Mouse (Mus musculus) adrenal gland, adult 18-20 months (tissue): ENCODE data around the gene Kdm5b. TPM values are rescaled to one million over a fixed set of nuclear protein-coding genes. Genes with fewer than 3 reads are reported as not detected.
A peak's percentile ranks its signal among the peaks of the same experiment; 100 is the strongest.

Experiments
- DNase-seq, 2 experiments: peaks; one replicate each; pipeline ENCODE4 v3.0.0; 2021 to 2022; ENCODE audit warnings: low spot score in 2 of 2
- total RNA-seq, 2 experiments: library from RNA; stranded (reverse); gene quantifications; 1 replicate in 1 of 2; 2 replicates in 1 of 2; pipeline ENCODE4 v1.2.3; 2021

Kdm5b gene
- total RNA-seq, 2 experiments from 2014 or later, result 35.4 to 41.0 TPM

DNA sequence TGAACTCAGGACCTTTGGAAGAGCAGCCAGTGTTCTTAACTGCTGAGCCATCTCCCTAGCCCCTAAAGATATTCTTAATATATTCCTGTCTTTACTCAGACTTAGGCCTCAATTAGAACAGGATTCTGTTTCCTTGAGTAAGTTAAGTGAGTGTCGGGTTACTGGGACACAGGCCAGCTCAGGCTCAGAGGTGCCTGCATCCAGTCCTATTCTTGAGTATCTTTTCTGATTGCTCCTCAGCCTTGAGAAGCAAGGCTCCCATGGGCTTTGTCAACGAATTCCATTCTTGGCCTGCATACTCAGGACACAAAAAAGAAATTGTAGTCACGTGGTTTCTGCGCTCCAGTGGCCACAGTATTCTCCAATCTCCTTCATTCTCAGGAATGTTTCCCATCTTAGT is 11.7 kb upstream of the Kdm5b start:
- DNase-seq, result no peak

DNA sequence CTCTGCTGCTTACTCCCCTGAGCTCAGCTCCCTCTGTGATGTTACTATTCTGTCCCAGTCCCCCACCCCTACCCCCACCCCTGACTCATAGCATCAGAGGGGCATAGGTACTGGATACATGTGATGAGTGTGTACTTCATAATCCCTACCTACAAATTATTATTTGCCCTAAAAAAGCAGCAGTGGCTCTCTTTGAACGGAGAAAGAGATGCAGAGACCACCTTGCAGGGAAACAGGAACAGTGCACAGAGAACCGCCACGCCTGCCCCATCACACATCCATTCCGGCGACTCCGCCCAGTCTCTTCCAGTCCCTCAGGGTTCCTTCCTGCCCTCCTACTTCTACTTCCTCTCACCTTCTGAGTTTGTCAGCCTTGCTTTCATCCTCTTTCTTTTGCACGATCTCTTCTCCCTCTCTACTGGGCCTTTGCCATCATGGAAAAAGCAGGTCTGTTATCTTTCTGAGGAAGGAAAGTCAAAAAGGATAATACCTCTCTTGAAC is 10.3 kb upstream of the Kdm5b start, which contains the start of gene Mgat4e:
TSS of gene Mgat4e (minus strand) at position 51 of the 501 bp plus-strand sequence.
- DNase-seq, result no peak

DNA sequence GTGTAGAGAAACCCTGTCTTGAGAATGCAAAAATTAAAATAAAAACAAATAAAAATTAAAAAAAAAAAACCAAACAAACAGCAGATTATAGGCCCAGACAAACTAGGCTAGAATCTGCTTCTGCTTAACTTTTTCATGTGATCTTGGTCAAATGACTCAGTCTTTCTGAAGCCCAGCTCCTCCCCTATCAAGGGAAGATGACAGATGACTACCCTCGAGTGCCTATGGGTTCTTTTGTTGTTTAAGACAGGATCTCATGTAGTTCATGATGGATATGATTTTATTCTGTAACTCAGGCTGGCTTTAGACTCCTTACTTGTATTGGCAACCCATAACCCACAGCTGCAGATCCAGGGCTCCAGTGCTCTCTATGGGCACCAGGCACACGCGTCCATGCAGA is 8.1 kb upstream of the Kdm5b start:
- DNase-seq, result no peak

DNA sequence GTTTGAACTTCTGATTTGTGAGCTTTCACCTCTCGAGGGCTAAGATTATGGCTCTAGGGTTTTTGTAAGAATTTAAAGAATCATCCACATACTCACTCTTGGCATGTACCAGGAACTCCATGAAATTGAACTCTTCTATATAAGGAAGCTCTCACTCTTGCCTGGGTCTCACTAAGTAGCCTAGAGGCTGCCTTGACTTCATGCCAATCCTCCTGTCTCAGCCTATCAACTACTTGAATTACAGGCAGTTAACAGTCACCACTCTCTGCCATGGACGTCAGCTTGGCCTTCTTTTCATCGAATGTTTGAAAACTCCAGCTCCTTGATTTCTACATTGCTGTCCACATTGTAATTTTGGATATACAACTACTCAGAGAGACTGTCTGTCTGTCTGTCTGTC is 7.6 kb upstream of the Kdm5b start:
- no peak for DNase-seq

DNA sequence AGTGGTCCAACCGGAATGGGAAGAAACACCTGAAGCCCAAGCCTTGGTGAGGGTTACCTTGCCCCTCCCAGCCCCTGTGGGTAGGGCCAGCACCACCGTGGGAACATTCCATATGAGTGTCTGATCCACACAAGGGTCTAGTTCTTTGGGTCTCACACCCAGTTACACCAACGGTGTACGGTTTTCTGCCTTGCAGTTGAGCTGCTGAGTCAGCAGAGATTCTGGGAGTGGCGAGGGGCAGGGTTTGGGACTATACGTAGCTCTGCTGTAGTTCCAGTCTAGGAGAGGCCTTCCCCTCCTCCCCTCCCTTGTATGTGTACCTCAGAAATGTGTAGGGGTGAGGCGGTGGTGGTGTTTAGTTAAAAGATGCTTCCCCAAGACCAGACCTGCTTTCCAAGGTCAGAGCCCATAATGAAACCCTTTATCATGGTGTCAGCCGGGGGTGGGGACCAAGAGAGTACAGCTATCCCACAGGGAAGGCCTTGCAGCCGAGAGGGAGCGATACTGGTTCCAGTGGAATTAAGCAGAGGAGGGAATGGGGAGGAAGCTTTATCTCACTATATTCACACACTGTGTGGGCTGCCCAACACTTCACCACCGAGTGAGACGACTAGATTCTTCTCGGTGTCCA is 4.6 kb upstream of the Kdm5b start:
- no peak for DNase-seq

DNA sequence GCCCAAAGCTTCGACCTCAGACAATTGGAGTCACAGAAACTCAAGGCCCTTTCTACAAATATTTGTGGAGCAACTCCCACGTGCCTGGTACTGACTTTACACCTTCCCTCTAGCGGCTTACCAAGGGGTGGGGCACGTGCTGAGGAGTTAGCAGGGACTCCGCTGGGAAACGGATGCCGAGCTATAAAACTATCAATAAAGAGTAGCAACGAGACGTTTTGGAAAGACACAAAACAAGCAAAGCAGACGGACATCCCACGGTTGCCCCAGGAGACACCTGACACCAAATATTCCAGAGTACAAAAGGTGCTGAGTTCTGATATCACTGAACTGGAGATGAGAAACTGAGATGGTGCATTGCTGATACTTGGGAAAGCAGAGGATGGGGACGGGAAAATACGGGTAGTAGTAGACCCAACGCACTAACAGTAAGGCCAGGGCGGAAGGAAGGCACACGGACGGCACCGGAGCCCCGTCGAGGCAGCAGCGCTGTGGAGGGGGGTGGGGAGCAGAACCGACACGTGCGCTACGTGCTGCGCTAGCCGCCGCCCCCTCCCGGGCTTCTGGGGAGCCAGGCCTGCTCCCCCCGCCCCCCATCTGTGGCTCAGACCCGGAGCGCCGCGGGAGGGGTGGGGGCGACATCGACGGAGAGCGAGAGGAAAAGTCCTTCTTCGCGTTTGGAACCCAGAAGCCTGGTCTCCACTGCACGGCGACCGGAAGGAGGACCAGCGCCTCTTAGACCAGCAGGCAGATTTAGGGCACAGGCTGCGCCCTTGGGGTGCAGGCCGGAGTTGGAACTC is 3.9 kb upstream of the Kdm5b start:
- peak in 1 of 2 experiments; percentile 41 for DNase-seq

DNA sequence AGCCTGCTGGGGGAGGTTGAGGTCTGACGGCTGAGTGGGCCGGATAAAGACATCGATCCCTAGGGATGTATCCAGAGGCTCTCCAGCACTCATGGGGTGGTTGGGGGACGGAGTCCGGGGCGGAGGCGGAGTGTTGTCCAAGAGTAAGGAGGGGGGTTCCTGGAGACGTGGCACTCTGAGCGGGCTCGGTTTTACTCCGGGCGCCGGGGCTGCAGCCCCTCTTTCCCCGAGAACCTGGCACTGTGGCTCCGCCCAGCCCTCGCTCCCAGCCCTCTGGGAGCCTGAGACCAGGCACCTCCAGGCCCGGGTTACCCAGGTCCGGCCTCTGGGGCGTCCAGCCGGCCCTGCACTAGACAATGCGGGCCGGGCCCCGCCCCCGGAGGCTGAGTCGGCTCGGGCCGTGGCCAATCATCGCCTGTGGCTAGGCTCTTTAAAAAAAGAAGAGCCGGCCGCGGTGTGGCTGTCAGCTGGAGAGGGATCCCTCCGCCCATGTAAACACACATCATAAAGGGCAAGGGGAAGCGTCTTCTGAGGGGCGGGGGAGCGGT is 3.2 kb upstream of the Kdm5b start:
- peak; percentile 92 for DNase-seq

DNA sequence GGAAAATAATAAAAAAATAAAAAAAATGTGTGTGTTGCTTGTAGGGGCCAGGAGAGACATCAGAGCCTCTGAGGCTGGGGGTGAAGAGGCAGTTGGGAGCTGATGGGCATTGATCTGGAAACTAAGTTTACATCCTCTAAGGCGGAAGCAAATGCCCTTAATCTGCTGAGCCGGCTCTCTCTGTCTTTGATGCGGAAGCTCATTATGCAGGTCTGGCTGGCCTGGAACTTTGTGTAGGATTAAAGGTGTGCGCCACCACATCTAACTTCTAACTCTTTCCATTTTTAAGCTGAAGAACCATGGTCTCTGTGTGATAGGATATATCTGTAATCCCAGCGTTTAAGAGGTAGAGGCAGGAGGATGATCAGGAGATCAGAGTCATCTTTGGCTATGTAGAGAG is 1.5 kb upstream of the Kdm5b start:
- no peak for DNase-seq

DNA sequence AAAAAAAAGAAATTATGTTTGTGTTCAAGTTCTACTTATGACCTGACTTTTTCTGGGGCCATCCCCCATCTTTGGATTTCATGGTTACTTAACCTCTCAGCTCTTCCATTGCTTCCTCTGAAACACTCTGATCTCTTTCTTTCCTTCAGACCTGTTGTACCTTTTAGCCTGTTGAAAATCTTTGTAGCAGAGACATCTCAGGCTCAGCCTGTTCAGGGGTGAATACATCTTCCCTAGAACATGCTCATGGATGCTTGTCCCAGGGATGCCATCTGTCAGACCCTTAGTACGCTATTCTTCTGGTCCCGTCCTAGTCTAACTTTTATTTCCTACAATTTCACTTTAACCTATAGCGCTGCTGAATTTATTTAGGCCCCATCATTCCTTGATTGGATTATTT is 745 bp upstream of the Kdm5b start:
- no peak for DNase-seq

DNA sequence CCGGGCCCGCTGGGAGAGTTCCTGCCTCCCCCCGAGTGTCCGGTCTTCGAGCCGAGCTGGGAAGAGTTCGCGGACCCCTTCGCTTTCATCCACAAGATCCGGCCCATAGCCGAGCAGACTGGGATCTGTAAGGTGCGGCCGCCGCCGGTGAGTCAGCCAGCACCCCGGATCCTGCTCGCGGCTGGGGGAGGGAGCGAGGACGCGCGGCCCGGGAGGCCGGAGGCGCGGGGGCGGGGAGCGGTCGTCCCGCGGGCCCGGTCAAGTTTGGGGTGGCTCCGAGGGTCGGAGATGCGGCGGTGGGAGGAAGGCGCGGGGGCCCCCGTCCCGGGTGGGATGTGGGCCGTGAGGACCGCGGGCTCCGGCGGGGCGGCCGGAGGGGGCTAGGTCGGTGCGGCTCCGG is 425 bp downstream of the Kdm5b start:
- peak; percentile 68 to 69 for DNase-seq

DNA sequence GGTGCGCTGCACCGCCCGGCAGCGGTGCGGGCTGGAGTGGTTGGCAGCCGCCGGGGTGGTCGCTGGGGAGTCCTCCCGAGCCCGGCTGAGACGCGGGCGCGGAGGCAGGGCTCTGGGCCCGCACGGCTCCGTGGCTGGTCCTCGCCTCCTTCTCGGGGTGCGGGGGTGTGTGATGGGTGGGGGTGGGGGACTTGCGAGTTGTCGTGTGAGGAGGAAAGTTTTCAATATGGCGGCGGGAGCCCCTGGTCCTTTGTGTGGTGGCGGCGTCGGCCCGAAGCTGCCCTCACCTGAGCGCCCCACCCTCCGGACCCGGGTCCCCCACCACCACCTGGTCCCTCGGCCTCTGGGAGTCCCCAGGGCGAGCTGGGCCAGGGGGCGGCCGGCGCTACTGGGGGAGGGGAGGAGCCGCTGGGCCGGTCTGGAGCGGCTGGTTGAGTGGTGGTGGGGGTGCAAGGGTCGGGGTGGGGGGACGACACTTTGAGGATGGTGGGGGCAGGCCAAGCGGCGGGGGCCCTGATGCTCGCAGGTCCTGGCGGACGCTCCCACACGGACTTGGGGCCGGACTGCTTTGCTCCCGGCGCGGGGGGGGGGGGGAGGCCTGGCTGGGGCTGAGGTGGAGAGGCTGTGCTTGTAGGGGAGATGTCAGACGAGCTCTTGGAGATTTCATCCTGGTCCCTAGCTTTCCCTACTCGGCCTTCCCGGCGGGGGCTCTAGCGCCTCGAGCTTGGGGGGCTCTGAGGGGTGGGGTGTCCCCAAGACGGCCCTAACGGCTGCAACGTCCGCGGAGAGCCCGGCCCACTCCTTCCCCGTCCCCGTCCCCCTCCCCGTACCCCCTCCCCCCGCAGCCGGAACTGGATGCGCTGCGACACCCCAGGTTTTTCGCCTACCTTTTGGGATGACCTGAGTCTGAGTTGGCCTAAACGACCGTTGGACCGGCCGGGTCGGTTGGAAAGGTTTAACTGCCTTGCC is 1.1 kb downstream of the Kdm5b start:
- peak; percentile 45 to 50 for DNase-seq

DNA sequence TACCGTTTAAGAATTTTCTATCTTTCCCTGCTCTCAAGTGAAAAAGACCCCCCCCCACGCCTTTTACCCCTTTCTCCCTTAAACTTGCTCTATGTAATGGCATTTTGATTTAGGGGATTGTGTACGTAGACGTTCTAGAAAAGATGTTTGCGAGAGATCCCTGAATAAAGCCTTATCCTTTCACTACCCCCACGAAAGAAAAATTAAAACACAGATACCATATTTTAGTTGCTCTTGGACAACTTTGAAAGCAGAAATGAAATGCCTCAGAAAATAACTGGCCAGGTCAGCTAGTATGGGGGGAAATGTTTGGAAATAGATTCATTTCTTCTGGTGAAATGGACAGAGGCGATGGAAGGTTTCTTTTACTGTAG is 1.8 kb downstream of the Kdm5b start:
- DNase-seq, result no peak

DNA sequence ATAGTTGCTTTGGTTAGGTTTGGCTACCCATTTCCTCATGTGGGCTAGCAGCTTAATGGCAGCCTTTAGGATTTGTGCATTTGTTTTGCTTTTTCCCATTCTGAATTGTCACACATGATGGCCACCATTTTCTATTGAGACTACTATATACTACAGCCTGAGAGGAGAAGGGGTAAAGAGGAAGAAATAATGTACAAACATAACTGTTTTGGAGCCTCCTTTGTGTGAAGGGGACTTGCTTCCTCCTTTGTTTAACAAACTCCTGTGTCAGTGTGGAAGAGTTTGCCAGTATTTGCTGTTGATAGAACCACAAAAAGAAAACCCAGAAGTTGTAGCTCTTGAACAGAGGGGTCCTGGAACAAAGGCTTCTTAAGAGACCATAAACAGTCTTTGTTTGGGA is 2.5 kb downstream of the Kdm5b start:
- no peak for DNase-seq

DNA sequence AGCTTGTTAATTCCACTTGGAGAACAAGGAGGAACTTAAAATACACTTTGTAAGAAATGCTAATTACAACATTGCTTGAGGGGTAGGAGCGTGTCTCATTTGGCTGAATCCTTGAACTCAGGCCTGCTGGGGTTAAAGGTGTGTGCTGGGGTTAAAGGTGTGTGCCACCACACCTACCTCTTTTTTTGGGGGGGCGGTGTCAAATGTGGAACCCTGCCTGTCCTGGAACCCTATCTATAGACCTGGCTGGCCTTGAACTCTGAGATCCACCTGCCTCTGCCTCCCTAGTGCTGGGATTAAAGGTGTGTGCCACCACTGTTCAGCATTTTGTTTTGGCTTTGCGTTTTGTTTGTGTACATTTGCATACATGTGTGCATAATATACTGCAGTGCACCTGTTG is 3.8 kb downstream of the Kdm5b start:
- no peak for DNase-seq

DNA sequence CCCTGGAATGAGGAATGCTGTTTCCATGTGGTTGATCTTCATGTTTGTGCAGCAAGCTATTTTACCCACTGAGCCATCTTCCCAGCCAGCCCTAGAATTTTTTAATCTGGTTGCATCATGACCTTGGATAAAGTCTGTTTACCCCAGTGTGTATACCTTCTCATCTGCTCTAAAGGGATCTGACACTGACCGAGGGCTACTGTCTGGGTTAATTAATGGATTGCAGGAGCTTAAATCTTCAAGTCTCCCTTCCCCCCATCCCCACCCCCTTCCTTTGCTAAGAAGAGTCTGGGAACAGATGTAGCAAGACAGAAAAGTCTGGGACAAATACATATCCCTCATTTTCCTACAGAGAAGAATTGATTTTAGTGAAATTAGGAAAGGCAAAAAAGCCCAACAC is 7.5 kb downstream of the Kdm5b start:
- DNase-seq, result no peak

DNA sequence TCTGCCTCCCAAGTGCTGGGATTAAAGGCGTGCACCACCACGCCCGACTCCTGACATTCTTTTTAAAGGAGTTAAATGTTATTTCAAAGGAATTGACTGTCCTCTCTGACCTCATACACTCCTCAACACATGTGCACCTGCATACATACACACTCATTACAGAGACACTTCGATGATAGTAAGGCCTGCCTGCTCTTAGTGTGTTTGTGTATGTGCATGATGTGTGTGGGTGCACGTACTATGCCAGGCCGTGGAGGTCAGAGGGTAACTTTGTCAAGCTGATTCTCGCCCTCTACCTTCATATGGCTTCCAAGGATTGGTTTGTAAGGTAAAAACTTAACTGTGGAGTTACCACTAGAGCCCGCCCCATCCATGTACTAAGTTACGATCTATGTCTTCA is 10.2 kb downstream of the Kdm5b start:
- no peak for DNase-seq

DNA sequence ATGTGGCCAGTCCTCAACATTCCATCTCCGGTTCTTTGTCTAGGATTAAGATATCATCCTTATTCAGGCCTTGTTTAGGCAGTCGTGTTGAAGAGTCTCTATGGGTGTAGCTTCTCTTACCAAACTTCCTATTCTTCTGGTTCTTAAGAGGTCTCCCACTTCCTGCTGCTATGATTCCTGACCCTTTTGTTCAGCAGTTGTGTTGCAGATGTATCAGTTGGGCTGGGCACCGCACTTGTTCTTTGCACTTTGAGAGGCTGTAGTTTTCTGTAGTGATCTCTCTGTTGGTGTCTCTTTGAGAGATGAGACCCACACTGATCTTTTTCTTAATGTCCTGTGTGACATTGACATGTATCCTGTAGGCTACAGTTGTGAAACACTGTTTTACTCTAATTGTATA is 10.7 kb downstream of the Kdm5b start:
- DNase-seq, result no peak

DNA sequence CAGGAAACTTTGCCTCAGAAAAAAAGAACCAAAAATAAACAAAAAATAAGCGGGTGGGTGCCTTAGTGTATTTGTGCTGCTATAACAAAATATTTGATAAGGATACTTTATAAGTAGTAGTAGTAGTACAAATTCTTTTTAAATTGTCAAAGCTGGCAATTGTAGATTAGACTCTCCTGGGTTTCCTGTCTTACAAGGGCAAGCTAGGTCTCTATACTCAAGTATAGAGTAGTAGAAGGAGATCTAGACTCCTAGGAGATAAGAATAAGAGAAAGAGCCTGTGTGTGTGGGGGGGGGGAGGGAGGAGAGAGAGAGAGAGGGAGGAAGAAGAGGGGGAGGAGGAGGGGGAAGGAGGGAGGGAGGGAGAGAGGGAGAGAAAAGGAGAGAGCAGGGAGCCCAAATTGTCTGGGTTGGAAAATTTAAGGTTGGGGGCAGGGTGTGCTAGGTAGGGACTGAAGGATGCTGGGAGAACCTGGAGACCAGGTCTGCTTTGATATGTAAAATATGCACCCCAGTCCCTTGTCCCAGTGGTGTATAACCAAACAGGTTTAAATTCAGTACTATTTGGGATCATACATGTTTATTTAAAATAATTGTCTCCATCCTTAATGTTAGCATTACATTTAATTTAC is 13.4 kb downstream of the Kdm5b start:
- DNase-seq, result no peak

DNA sequence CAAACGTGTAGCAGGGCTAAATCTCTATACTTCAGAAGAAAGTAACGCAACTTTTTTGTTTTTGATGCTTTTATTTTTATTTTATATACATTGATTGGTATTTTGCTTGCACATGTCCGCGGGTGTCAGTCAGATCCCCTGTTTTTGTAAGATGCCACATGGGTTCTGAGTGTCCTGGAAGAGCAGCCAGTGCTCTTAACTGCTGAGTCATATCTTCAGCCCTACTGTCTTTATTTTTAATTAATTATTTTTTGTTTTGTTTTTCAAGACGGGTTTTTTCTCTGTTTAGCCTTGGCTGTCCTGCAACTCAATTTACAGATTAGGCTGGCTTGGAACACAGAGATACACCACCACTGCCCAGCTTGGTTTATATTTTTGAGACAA is 14.0 kb downstream of the Kdm5b start:
- DNase-seq, result no peak

DNA sequence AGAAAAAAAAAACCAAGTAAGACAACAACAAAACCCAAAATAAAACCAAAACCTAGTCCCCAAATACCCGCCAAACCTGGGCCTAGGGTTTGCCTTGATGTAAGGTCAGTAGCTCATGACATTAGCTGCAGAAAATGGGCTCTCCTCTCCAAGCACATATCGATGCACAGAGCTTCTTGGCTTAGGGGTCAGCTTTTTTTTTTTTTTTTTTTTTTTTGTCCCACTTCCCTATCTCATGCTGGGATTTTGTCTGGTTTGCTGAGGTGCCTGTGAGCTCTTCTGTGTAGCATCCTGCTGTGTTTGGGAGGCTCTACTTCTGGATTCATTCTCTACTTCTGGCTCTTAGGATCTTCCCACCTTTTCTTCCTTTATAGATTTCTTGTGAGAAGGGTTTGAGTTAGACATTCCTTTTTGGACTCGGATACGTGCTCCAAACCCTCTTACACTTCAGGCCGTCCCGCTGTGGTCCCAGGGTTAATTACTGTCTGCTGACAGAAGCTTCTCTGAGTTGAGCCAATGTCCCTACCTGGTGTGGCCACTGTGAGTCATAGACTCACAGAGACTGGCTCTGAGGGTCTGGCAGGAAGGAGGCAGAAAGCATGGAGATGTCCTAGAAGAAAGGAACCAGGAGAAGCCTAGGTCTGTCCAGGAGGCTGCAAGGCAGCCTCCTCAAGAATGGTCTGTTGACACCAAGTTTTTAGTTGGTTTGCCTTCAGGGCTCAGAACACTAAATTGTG is 17.6 kb downstream of the Kdm5b start:
- no peak for DNase-seq
